Mouse (Mus musculus): ENCODE results near the gene Pah.

- TF ChIP-seq POLR2A (IDR thresholded peaks at IDR 0.05; ENCODE audit: low read depth, low read length) = no peak
- TF ChIP-seq CTCF (conservative IDR thresholded peaks at IDR 0.05; ENCODE audit: insufficient read depth, insufficient read length, low read depth, low read length) = no peak
Observed at GRCm38 (mm10) chr10:87492661-87493551, 28.7 kb upstream of the Pah start.
